Mouse (Mus musculus) olfactory bulb, adult 2 months (tissue): ENCODE results near the gene Scaper.

Experiments used
- CTCF ChIP-seq: fragments of 200-500 bp; IDR thresholded peaks from 2 replicates; pipeline ENCODE4 v1.5.1; 2012; ENCODE audit warnings: low read depth, mild to moderate bottlenecking, low read length, moderate library complexity; ENCODE audit not compliant: insufficient read depth
- POLR2A ChIP-seq: fragments of 200-500 bp; IDR thresholded peaks from 2 replicates; pipeline ENCODE4 v1.6.1; 2012; ENCODE audit warnings: mild to moderate bottlenecking, low read depth, low read length, moderate library complexity; ENCODE audit not compliant: insufficient read depth

DNA sequence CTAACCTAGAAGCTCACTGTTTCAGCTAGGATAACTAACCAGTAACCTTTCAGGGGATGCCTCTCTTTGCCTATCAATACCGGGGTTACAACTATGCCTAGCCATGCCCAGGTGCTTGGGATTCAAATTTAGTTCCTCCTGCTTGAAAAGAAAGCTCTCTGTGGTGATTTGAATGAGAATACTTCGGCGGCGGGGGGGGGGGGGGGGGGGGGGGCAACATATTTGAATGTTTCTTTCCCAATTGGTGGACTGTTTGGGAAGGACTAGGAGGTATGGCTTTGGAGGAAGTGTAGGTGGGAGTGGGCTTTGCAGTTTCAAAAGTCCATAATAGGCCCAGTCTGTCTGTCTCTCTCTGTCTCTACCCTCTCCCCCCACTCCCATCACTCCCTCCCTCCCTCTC is 37.4 kb downstream of the Scaper start:
- TF ChIP-seq POLR2A = no peak
- no peak for TF ChIP-seq CTCF
